Mouse (Mus musculus) CH12.LX (cell line): Measurements from ENCODE around the gene Wdr86. TPM values are rescaled to one million over a fixed set of nuclear protein-coding genes. Genes with fewer than 3 reads are reported as not detected.
"Not testable (repeated sequence)": the region's sequence is repeated elsewhere in the genome, so short reads cannot be mapped to it uniquely, and the experiment has no call there.

Source experiments
- DNase-seq: peaks from one replicate; pipeline ENCODE4 v3.0.0-alpha.2; 2013; ENCODE audit errors: extremely low read depth
- H3K27ac ChIP-seq: 2 replicates; pipeline ENCODE4 v1.5.1; 2012; ENCODE audit warnings: low read depth, mild to moderate bottlenecking, control low read depth, moderate library complexity; ENCODE audit not compliant: insufficient read depth
- H3K27me3 ChIP-seq: replicated peaks from 2 replicates; pipeline ENCODE3; 2012; ENCODE audit warnings: inconsistent platforms
- H3K36me3 ChIP-seq, 2 experiments: replicated peaks in 1 of 2; 2 replicates each; pipeline versions ENCODE3 to v1.6.1; 2012; ENCODE audit warnings: inconsistent platforms in 1 of 2, low read length in 1 of 2, mild to moderate bottlenecking in 1 of 2, mixed read lengths in 1 of 2, moderate library complexity in 1 of 2; ENCODE audit not compliant: control insufficient read depth in 1 of 2, insufficient read depth in 1 of 2
- H3K4me1 ChIP-seq, 2 experiments: 2 replicates each; pipeline ENCODE4 v1.6.1; 2012; ENCODE audit warnings: inconsistent platforms in 1 of 2, moderate library complexity in 1 of 2; ENCODE audit not compliant: insufficient read depth in 2 of 2, control insufficient read depth in 1 of 2
- H3K4me2 ChIP-seq: 2 replicates; pipeline ENCODE4 v1.6.1; 2012; ENCODE audit warnings: low read depth, mild to moderate bottlenecking, control low read depth; ENCODE audit not compliant: poor library complexity, insufficient read depth, severe bottlenecking
- H3K4me3 ChIP-seq, 3 experiments: fragments of 150-350 bp in 1 of 3; sonication (generic) in 1 of 3; replicated peaks in 1 of 3; 2 replicates each; pipeline versions ENCODE3 to v1.5.1; 2011 to 2012; ENCODE audit warnings: low read depth in 2 of 3, low read length in 2 of 3, mild to moderate bottlenecking in 2 of 3, moderate library complexity in 2 of 3, control low read depth in 1 of 3, improper control_type of control experiment in 1 of 3, inconsistent platforms in 1 of 3, mixed read lengths in 1 of 3; ENCODE audit not compliant: poor library complexity in 1 of 3
- H3K79me2 ChIP-seq: replicated peaks from 2 replicates; pipeline ENCODE4 v1.6.1; 2012; ENCODE audit warnings: mild to moderate bottlenecking, moderate library complexity; ENCODE audit not compliant: control insufficient read depth, poor library complexity, insufficient read depth, severe bottlenecking; ENCODE audit errors: extremely low read depth
- H3K9ac ChIP-seq: 2 replicates; pipeline ENCODE4 v1.6.1; 2012; ENCODE audit warnings: low read depth, mild to moderate bottlenecking, control low read depth, moderate library complexity; ENCODE audit not compliant: insufficient read depth
- H3K9me3 ChIP-seq: replicated peaks from 2 replicates; pipeline ENCODE3; 2012; ENCODE audit warnings: low read length, inconsistent platforms, mixed read lengths
- BHLHE40 ChIP-seq: IDR thresholded peaks from 2 replicates; pipeline ENCODE4 v1.6.1; 2011; ENCODE audit warnings: mild to moderate bottlenecking, low read depth, low read length, improper control_type of control experiment
- CTCF ChIP-seq, 2 experiments: IDR thresholded peaks in 1 of 2; conservative IDR thresholded peaks in 1 of 2; 2 replicates each; pipeline ENCODE4 v1.5.1; 2011 to 2012; ENCODE audit warnings: low read depth in 2 of 2, low read length in 2 of 2, improper control_type of control experiment in 1 of 2, inconsistent platforms in 1 of 2, mild to moderate bottlenecking in 1 of 2, moderate library complexity in 1 of 2
- ELF1 ChIP-seq: IDR thresholded peaks from 2 replicates; pipeline ENCODE4 v1.6.1; 2014; ENCODE audit warnings: low read depth, mild to moderate bottlenecking, inconsistent platforms, low read length, improper control_type of control experiment
- ETS1 ChIP-seq: conservative IDR thresholded peaks from 2 replicates; pipeline ENCODE4 v1.6.1; 2012; ENCODE audit warnings: low read depth, mild to moderate bottlenecking, inconsistent platforms, low read length, improper control_type of control experiment, moderate library complexity
- GABPA ChIP-seq: IDR thresholded peaks from 2 replicates; pipeline ENCODE4 v1.6.1; 2012; ENCODE audit warnings: low read depth, low read length, improper control_type of control experiment, inconsistent platforms; ENCODE audit not compliant: insufficient replicate concordance
- HCFC1 ChIP-seq: IDR thresholded peaks from 2 replicates; pipeline ENCODE4 v1.6.1; 2012; ENCODE audit warnings: low read depth, mild to moderate bottlenecking, inconsistent platforms, low read length, improper control_type of control experiment
- IRF4 ChIP-seq: IDR thresholded peaks from 2 replicates; pipeline ENCODE4 v1.6.1; 2014; ENCODE audit warnings: low read depth, mild to moderate bottlenecking, inconsistent platforms, low read length, improper control_type of control experiment
- NELFE ChIP-seq: IDR thresholded peaks from 2 replicates; pipeline ENCODE4 v1.6.1; 2011; ENCODE audit warnings: low read depth, low read length, improper control_type of control experiment
- PAX5 ChIP-seq: IDR thresholded peaks from 2 replicates; pipeline ENCODE4 v1.6.1; 2012; ENCODE audit warnings: low read length, inconsistent platforms, mixed read lengths
- POLR2A ChIP-seq: IDR thresholded peaks from 2 replicates; pipeline ENCODE4 v1.6.1; 2011; ENCODE audit warnings: low read depth, mild to moderate bottlenecking, improper control_type of control experiment, low read length
- RCOR1 ChIP-seq: conservative IDR thresholded peaks from 2 replicates; pipeline ENCODE4 v1.6.1; 2012; ENCODE audit warnings: low read depth, mild to moderate bottlenecking, inconsistent platforms, low read length, improper control_type of control experiment
- TCF12 ChIP-seq: IDR thresholded peaks from 2 replicates; pipeline ENCODE4 v1.6.1; 2014; ENCODE audit warnings: low read depth, mild to moderate bottlenecking, inconsistent platforms, low read length, improper control_type of control experiment
- UBTF ChIP-seq: IDR thresholded peaks from 2 replicates; pipeline ENCODE4 v1.6.1; 2012; ENCODE audit warnings: low read depth, mild to moderate bottlenecking, inconsistent platforms, low read length, improper control_type of control experiment, moderate library complexity
- USF2 ChIP-seq: conservative IDR thresholded peaks from 2 replicates; pipeline ENCODE4 v1.6.1; 2011; ENCODE audit warnings: low read depth, low read length, improper control_type of control experiment
- ZC3H11A ChIP-seq: IDR thresholded peaks from 2 replicates; pipeline ENCODE4 v1.6.1; 2012; ENCODE audit warnings: low read depth, mild to moderate bottlenecking, inconsistent platforms, low read length, improper control_type of control experiment
- ZNF384 ChIP-seq: IDR thresholded peaks from 2 replicates; pipeline ENCODE4 v1.6.1; 2012; ENCODE audit warnings: low read depth, low read length, improper control_type of control experiment, inconsistent platforms
- dilution Hi-C: fragments of 300-500 bp; cut with MboI; formaldehyde crosslinking; loops from 2 replicates; pipeline ENCODE4 v1.14.3; 2020; ENCODE audit warnings: low sequenced_read_pairs; ENCODE audit not compliant: extremely low pct_unique_long_range_greater_than_20kb, extremely low pct_ligation_motif_present
- in situ Hi-C: fragments of 300-500 bp; cut with MboI; formaldehyde crosslinking; loops from 3 replicates; pipeline ENCODE4 v1.14.3; 2019; ENCODE audit warnings: low sequenced_read_pairs, low pct_ligation_motif_present, low pct_unique_long_range_greater_than_20kb, mixed read lengths
- polyA plus RNA-seq: library from polyadenylated mRNA; unstranded; fragments of >175 nt; gene quantifications from 2 replicates; pipeline ENCODE4 v1.2.1, GENCODE M21; 2012; ENCODE audit warnings: low read depth; ENCODE audit not compliant: insufficient read length
- total RNA-seq, 2 experiments: library from RNA; depleted of rRNA; stranded (reverse); fragments of 300-350 nt in 1 of 2; fragments of >200 nt in 1 of 2; gene quantifications; 2 replicates each; pipeline ENCODE4 v1.2.3; 2012 to 2014

The Wdr86 gene
- total and polyA plus RNA-seq, 3 experiments, result 0.08 to 0.16 TPM; not detected in 1

DNA sequence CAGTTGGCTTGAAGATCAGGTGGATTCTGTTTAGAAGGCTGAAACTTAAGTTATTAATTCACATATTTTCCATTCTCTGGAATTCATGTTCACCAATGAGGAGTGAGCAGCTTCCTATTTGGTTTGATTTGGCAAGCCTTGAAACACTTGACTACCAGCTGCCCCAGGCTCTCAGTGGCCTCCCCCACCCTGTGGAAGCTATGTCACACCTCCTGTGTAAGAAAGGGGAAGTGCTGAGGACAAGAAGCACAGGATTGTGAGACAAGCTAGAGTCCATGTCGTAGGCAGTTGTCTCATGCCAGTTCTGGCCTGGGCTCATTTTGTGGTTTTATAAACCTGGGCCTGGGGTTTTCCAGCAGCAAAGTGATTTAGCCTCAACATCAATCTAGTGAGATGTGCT, 42.8 kb downstream of the Wdr86 start (continued):
- no peak for TF ChIP-seq GABPA
- peak; percentile 84 for TF ChIP-seq BHLHE40
- no peak for TF ChIP-seq CTCF (conservative IDR thresholded peaks at IDR 0.05 in 1 of 2, IDR thresholded peaks at IDR 0.05 in 1 of 2; ENCODE audit: low read depth in 2 of 2, low read length in 2 of 2)
- TF ChIP-seq IRF4, result peak; percentile 68
- no peak for TF ChIP-seq UBTF
- TF ChIP-seq ZC3H11A, result no peak
- peak; percentile 39 for TF ChIP-seq HCFC1
- no peak for TF ChIP-seq USF2
- peak; percentile 69 for TF ChIP-seq ELF1
- no peak for TF ChIP-seq ZNF384
- peak; percentile 84 for TF ChIP-seq TCF12
- peak; percentile 53 for TF ChIP-seq POLR2A
- 0 out of 2 replicates have a peak, but pooled peaks have one; percentile 29 for TF ChIP-seq NELFE
- TF ChIP-seq, all 38 proteins: peak for 20

DNA sequence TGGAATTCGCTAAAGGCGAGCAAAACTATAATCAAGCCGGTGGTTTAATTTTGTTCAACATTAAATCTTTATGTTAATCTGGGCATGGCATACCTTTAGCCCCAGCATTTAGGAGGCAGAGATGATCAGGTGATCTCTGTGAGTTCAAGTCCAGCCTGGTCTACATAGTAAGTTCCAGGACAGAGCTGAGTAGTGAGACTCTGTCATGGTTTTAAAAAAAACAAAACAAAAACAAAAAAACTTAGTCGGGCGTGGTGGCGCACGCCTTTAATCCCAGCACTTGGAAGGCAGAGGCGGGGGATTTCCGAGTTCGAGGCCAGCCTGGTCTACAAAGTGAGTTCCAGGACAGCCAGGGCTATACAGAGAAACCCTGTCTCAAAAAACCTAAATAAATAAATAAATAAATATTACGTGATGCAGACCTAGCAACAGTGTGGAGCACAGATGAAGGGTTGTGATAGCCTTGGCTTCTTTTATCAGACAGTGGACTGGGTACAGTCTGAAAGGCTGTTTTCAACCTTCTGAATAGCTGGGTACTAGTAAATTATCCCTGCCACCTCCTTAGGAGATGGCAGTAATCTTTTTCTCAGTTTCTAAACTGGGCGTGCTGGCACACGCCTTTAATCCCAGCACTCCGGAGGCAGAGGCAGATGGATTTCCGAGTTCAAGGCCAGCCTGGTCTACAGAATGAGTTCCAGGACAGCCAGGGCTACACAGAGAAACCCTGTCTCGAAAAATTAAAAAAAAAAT, 43.7 kb downstream of the Wdr86 start:
- DNase-seq, result peak; percentile 26
- in situ Hi-C loops, dilution Hi-C loops, H3K27me3 ChIP-seq, H3K9me3 ChIP-seq: not testable (repeated sequence)
- peak overlapping the region; percentile 67 to 100 (median 98) for H3K4me3 ChIP-seq
- peak overlapping the region; percentile 86 for H3K4me2 ChIP-seq
- H3K9ac ChIP-seq, result peak overlapping the region; percentile 91
- peaks cover 27 to 36% of the 10 kb centered on the region in 2 experiments for H3K36me3 ChIP-seq
- H3K79me2 ChIP-seq, result peaks cover 35% of the 10 kb centered on the region
- H3K4me1 ChIP-seq, result peaks cover 8 to 12% of the 10 kb centered on the region in 2 experiments
- peak overlapping the region; percentile 75 for H3K27ac ChIP-seq

DNA sequence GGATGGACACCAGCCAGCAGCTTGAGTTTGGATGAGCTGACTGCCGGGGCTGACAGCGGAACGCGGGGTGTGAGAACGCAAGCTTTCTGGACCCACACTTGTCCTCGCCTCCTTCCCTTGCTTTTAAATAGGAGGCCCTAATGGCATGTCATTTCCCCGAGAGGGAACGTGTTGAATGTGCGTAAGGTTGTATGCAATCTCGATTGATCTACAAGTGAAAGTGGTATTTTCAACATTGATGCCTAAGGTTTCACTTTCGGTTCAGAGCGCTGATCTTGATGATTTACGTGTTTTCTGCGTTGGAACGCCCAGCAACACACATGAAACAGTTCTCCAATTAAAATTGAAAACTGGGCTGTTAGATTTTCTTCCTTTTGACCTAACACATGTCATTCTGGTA, 44.4 kb downstream of the Wdr86 start:
- DNase-seq, result peak; percentile 79
- dilution Hi-C loops, result no loop called here
- H3K4me2 ChIP-seq, result no peak overlapping the region

More for the DNA sequence above, 44.4 kb downstream of the Wdr86 start:
- Histone ChIP-seq H3K27me3 (no peaks in the 10 kb centered on the region), H3K9ac (peak overlapping the region; percentile 91), H3K4me1 (peaks cover 8 to 12% of the 10 kb centered on the region in 2 experiments), H3K27ac (peak overlapping the region; percentile 95), H3K4me3 (peak overlapping the region; percentile 67 to 100 (median 98)), H3K9me3 (no peaks in the 10 kb centered on the region), H3K36me3 (peaks cover 20 to 30% of the 10 kb centered on the region in 2 experiments), H3K79me2 (peaks cover 35% of the 10 kb centered on the region)
- TF ChIP-seq CTCF (conservative IDR thresholded peaks at IDR 0.05 in 1 of 2, IDR thresholded peaks at IDR 0.05 in 1 of 2; ENCODE audit: low read depth in 2 of 2, low read length in 2 of 2), result no peak
- TF ChIP-seq IRF4, result peak; percentile 73
- TF ChIP-seq TCF12, result 0 out of 2 replicates have a peak, but pooled peaks have one; percentile 0
- TF ChIP-seq PAX5, result no peak
- TF ChIP-seq RCOR1, result 0 out of 2 replicates have a peak, but pooled peaks have one; percentile 12
- peak; percentile 61 for TF ChIP-seq ETS1
- in situ Hi-C loops, result no loop called here
